Mouse (Mus musculus): ENCODE results near the gene Pex26. TPM values are rescaled to one million over a fixed set of nuclear protein-coding genes. Genes with fewer than 3 reads are reported as not detected.
A peak's percentile ranks its signal among the peaks of the same experiment; 100 is the strongest.

The Pex26 gene
- total and polyA plus RNA-seq, 3 experiments: 6.9 to 9.9 TPM; not detected in 1

DNA sequence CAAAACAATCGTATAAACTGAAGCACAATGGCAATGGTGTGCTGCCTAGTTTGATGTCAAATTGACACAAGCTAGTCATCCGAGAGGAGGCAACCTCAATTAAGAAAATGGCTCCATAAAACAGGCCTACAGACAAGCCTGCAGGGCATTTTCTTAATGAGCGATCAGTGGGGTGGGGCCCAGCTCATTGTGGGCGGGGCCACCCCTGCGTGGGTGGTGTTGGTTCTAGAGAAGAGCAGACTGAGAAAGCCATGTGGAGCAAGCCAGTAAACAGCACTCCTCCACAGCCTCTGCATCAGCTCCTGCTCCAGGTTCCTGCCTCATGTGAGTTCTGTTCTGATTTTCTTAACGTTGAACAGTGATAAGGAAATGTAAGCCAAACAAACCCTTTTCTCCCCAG is 46.2 kb upstream of the Pex26 start:
- Histone ChIP-seq H3K27me3 (ENCODE audit: control insufficient read depth in 1 of 2, insufficient read depth in 2 of 2, low read length in 2 of 2) (peaks cover 0 to 2% of the 10 kb centered on the region in 2 experiments; a peak in 1 of 4 replicates), H3K79me2 (ENCODE audit: control insufficient read depth, insufficient read depth, low read length, poor library complexity) (no peaks in the 10 kb centered on the region), H3K27ac (ENCODE audit: control insufficient read depth, low read depth, low read length) (no peak overlapping the region), H3K4me3 (ENCODE audit: control insufficient read depth in 1 of 2, insufficient read depth in 1 of 2, low read depth in 2 of 2, low read length in 2 of 2) (no peak overlapping the region), H3K9ac (ENCODE audit: control insufficient read depth, low read depth, low read length, poor library complexity, severe bottlenecking) (no peak overlapping the region), H3K4me1 (ENCODE audit: control insufficient read depth in 1 of 2, insufficient read depth in 2 of 2, low read length in 2 of 2) (peaks cover 0 to 16% of the 10 kb centered on the region in 2 experiments; a peak in 2 of 4 replicates), H3K36me3 (ENCODE audit: control insufficient read depth in 1 of 2, insufficient read depth in 2 of 2, low read length in 2 of 2) (peaks cover 0 to 7% of the 10 kb centered on the region in 2 experiments; a peak in 2 of 4 replicates), H3K9me3 (replicated peaks; ENCODE audit: insufficient read depth, low read length) (no peaks in the 10 kb centered on the region)
- TF ChIP-seq E2F4 (IDR thresholded peaks at IDR 0.05; ENCODE audit: borderline replicate concordance, low read depth, low read length) (no peak), ZNF384 (IDR thresholded peaks at IDR 0.05; ENCODE audit: low read depth, low read length) (no peak), HCFC1 (IDR thresholded peaks at IDR 0.05; ENCODE audit: low read depth, low read length) (no peak), GATA1 (IDR thresholded peaks at IDR 0.05; ENCODE audit: low read depth, low read length) (no peak), UBTF (IDR thresholded peaks at IDR 0.05; ENCODE audit: borderline replicate concordance, insufficient read depth, low read depth, low read length) (no peak), MAX (IDR thresholded peaks at IDR 0.05; ENCODE audit: low read length) (no peak), MEF2A (IDR thresholded peaks at IDR 0.05; ENCODE audit: extremely low read depth, insufficient replicate concordance, low read depth, low read length, poor library complexity, severe bottlenecking) (no peak), ZKSCAN1 (IDR thresholded peaks at IDR 0.05; ENCODE audit: low read depth, low read length) (no peak), POLR2AphosphoS5 (IDR thresholded peaks at IDR 0.05; ENCODE audit: borderline replicate concordance, low read depth, low read length) (no peak), ZMIZ1 (IDR thresholded peaks at IDR 0.05; ENCODE audit: low read depth, low read length) (no peak), EP300 (IDR thresholded peaks at IDR 0.05; ENCODE audit: low read depth in 1 of 2, low read length in 2 of 2) (no peak), JUND (IDR thresholded peaks at IDR 0.05; ENCODE audit: low read depth, low read length) (no peak)
- DNase-seq (ENCODE audit: low read depth, low spot score): peak; percentile 76

DNA sequence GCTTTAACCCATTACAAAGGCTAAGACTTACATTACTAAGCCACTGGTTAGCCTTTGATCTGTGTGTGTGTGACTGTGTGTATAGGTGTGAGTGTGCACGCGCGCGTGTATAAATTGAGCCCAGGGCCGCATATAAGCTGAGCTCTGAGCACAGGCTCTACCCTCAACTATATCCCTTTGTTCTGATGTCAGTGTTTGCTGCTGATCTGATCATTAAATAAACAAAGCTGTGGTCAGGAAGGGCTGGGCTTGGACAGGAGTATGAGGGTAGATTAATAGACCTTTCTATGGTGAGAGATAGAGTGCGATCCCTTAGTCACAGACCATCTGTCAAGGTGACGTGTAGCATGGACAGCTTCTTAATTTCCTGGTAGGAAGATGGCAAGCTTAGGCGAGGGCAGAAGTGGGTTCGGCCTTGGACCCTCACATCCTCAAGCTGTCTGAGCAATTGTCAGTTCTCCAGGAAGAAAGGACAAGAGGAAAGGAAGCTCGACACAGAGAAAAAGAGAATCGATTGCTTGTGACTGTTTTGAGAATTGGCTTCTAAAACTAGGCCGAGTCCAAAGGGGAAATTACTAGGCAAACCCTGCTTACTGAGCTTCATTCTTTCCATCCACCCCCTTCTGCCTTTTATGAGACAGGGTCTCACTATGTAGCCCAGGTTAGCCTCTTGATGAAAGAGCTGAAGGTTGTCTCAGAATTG is 45.0 kb upstream of the Pex26 start:
- Histone ChIP-seq H3K36me3 (ENCODE audit: control insufficient read depth in 1 of 2, insufficient read depth in 2 of 2, low read length in 2 of 2) (peaks cover 0 to 7% of the 10 kb centered on the region in 2 experiments; a peak in 2 of 4 replicates), H3K27ac (ENCODE audit: control insufficient read depth, low read depth, low read length) (no peak overlapping the region), H3K9ac (ENCODE audit: control insufficient read depth, low read depth, low read length, poor library complexity, severe bottlenecking) (no peak overlapping the region), H3K79me2 (ENCODE audit: control insufficient read depth, insufficient read depth, low read length, poor library complexity) (no peaks in the 10 kb centered on the region), H3K27me3 (ENCODE audit: control insufficient read depth in 1 of 2, insufficient read depth in 2 of 2, low read length in 2 of 2) (0 out of 4 replicates have a peak, but pooled peaks cover 0 to 2% of the 10 kb centered on the region in 2 experiments), H3K9me3 (replicated peaks; ENCODE audit: insufficient read depth, low read length) (no peaks in the 10 kb centered on the region), H3K4me3 (ENCODE audit: control insufficient read depth in 1 of 2, insufficient read depth in 1 of 2, low read depth in 2 of 2, low read length in 2 of 2) (no peak overlapping the region), H3K4me1 (ENCODE audit: control insufficient read depth in 1 of 2, insufficient read depth in 2 of 2, low read length in 2 of 2) (peaks cover 0 to 16% of the 10 kb centered on the region in 2 experiments; a peak in 2 of 4 replicates)
- no peak for DNase-seq (ENCODE audit: low read depth, low spot score)
- TF ChIP-seq POLR2AphosphoS5 (IDR thresholded peaks at IDR 0.05; ENCODE audit: borderline replicate concordance, low read depth, low read length): no peak
- TF ChIP-seq CTCF (IDR thresholded peaks at IDR 0.05 in 2 of 3, conservative IDR thresholded peaks at IDR 0.05 in 1 of 3; ENCODE audit: control insufficient read depth in 1 of 3, insufficient read depth in 1 of 3, low read depth in 2 of 3, low read length in 3 of 3, poor library complexity in 1 of 3, severe bottlenecking in 1 of 3): no peak
- no peak for TF ChIP-seq TAL1 (IDR thresholded peaks at IDR 0.05; ENCODE audit: low read length)
- no peak for TF ChIP-seq USF2 (IDR thresholded peaks at IDR 0.05; ENCODE audit: borderline replicate concordance in 1 of 2, insufficient read depth in 1 of 2, low read depth in 1 of 2, low read length in 2 of 2)
- TF ChIP-seq UBTF (IDR thresholded peaks at IDR 0.05; ENCODE audit: borderline replicate concordance, insufficient read depth, low read depth, low read length): no peak
- TF ChIP-seq ELF1 (IDR thresholded peaks at IDR 0.05; ENCODE audit: low read depth, low read length): no peak
- TF ChIP-seq EP300 (IDR thresholded peaks at IDR 0.05; ENCODE audit: low read depth in 1 of 2, low read length in 2 of 2): 0 out of 4 replicates have a peak, but pooled peaks of 1 of the 2 experiments have one; percentile 3
- TF ChIP-seq POLR2AphosphoS2 (IDR thresholded peaks at IDR 0.05; ENCODE audit: low read length): no peak

All from MEL (cell line).